In genomic region chr4:57656861-57657260, GRCm38 (mm10) we compare ENCODE assay signal across 22 mouse cellular contexts.
DNase-seq lines count a peak whose midpoint lies in the region; ATAC-seq and TF ChIP-seq lines count a peak whose summit lies in the region.
"Had no signal": no experiment of that assay in that cellular context is flagged by ENCODE, and none has a peak within 500 bp of the region (broad histone marks: within the 10 kb centered on the region; RNA-seq: fewer than 3 reads in every experiment).

No protein-coding gene starts in this region.

- H3K27me3 ChIP-seq in intestine, postnatal 0 days (replicated peaks; ENCODE audit: control insufficient read depth, insufficient read depth, low read length) = no peaks in the 10 kb centered on the region
- no peaks in the 10 kb centered on the region for H3K27me3 ChIP-seq in intestine, embryonic 15.5 days (replicated peaks)
- H3K27me3 ChIP-seq: forebrain, embryonic 13.5 days; hindbrain, embryonic 15.5 days; limb, embryonic 15.5 days; liver, embryonic 15.5 days; Patski had no signal

- no peak overlapping the region for H3K4me2 ChIP-seq in intestine, postnatal 0 days (replicated peaks; ENCODE audit: low read depth)
- no peak overlapping the region for H3K4me2 ChIP-seq in intestine, embryonic 15.5 days (replicated peaks)
- H3K4me2 ChIP-seq: forebrain, embryonic 13.5 days; hindbrain, embryonic 15.5 days; limb, embryonic 15.5 days; liver, embryonic 15.5 days had no signal

- H3K27ac ChIP-seq in intestine, postnatal 0 days (ENCODE audit: low read depth, low read length) = no peak overlapping the region
- H3K27ac ChIP-seq in intestine, embryonic 15.5 days = no peak overlapping the region
- H3K27ac ChIP-seq: forebrain, embryonic 13.5 days; hindbrain, embryonic 15.5 days; limb, embryonic 15.5 days; liver, embryonic 15.5 days; midbrain, embryonic 10.5 days had no signal

- no peak overlapping the region for H3K4me3 ChIP-seq in intestine, postnatal 0 days (ENCODE audit: low read depth, low read length)
- no peak overlapping the region for H3K4me3 ChIP-seq in intestine, embryonic 15.5 days (replicated peaks)
- H3K4me3 ChIP-seq: forebrain, embryonic 13.5 days; hindbrain, embryonic 15.5 days; limb, embryonic 15.5 days; liver, embryonic 15.5 days; midbrain, embryonic 10.5 days had no signal

- H3K9me3 ChIP-seq in intestine, postnatal 0 days (ENCODE audit: control insufficient read depth) = no peaks in the 10 kb centered on the region
- no peaks in the 10 kb centered on the region for H3K9me3 ChIP-seq in intestine, embryonic 15.5 days
- H3K9me3 ChIP-seq: forebrain, embryonic 13.5 days; hindbrain, embryonic 15.5 days; limb, embryonic 15.5 days; liver, embryonic 15.5 days; midbrain, embryonic 10.5 days had no signal

- 0 out of 2 replicates have a peak, but pooled peaks have one; percentile 24 for TF ChIP-seq CTCF in intestine, postnatal 0 days (IDR thresholded peaks at IDR 0.05; ENCODE audit: low read depth)

- ATAC-seq in CD4-positive, CD25-positive, alpha-beta regulatory T cell, adult 4 months = no peak
- ATAC-seq in intestine, postnatal 0 days = no peak
- no peak for ATAC-seq in intestine, embryonic 15.5 days
- ATAC-seq: activated CD4-positive, CD25-positive, alpha-beta regulatory T cell, adult 4 months; forebrain, embryonic 13.5 days; intestine, embryonic 16.5 days; lung, postnatal 0 days; Patski had no signal

- H3K4me1 ChIP-seq in intestine, postnatal 0 days (replicated peaks; ENCODE audit: control insufficient read depth, insufficient read depth, low read length) = no peaks in the 10 kb centered on the region
- no peaks in the 10 kb centered on the region for H3K4me1 ChIP-seq in intestine, embryonic 15.5 days (replicated peaks)
- H3K4me1 ChIP-seq: limb, embryonic 15.5 days; liver, embryonic 15.5 days had no signal

- DNase-seq in CD4-positive, CD25-positive, alpha-beta regulatory T cell, adult 2 months (ENCODE audit: low read depth, low spot score) = peak; percentile 30
- DNase-seq in thymus, postnatal 0 days (ENCODE audit: low spot score) = peak; percentile 14
- no peak for DNase-seq in thymus, postnatal 25 days
- DNase-seq in frontal cortex, postnatal 14 days (ENCODE audit: low spot score in 2 of 2) = no peak
- DNase-seq: adrenal gland, adult 8-10 months; gastrocnemius, postnatal 10 days; heart, postnatal 4 days; kidney, postnatal 25 days; left cerebral cortex, postnatal 4 days had no signal

- 85% methylated on average over 3 of the region's 3 CpGs for WGBS in intestine, postnatal 0 days
- WGBS in intestine, embryonic 15.5 days = 85% methylated on average over 3 of the region's 3 CpGs

- H3K9ac ChIP-seq in intestine, postnatal 0 days (ENCODE audit: low read depth, low read length) = no peak overlapping the region
- no peak overlapping the region for H3K9ac ChIP-seq in intestine, embryonic 15.5 days
- H3K9ac ChIP-seq: forebrain, embryonic 13.5 days; hindbrain, embryonic 15.5 days; limb, embryonic 15.5 days; liver, embryonic 15.5 days had no signal

- H3K36me3 ChIP-seq in intestine, postnatal 0 days (ENCODE audit: control insufficient read depth, insufficient read depth) = no peaks in the 10 kb centered on the region
- 0 out of 2 replicates have a peak, but pooled peaks cover 2% of the 10 kb centered on the region for H3K36me3 ChIP-seq in intestine, embryonic 15.5 days
- H3K36me3 ChIP-seq: G1E; liver, embryonic 15.5 days; midbrain, embryonic 10.5 days had no signal

Comparison
In these comparisons a context has a peak if more than half of its experiments do, and no peak if none do; other contexts are left out.
1. DNase-seq: peak in CD4-positive, CD25-positive, alpha-beta regulatory T cell, adult 2 months (single experiment) and thymus, postnatal 0 days (single experiment); none in thymus, postnatal 25 days (single experiment) and frontal cortex, postnatal 14 days (0 of 2).